Mouse (Mus musculus) Muller cell, postnatal 12 days (primary cell): Measurements from ENCODE around the gene Fbxo46.
"Not testable (repeated sequence)": the region's sequence is repeated elsewhere in the genome, so short reads cannot be mapped to it uniquely, and the experiment has no call there.

Source experiments
- DNase-seq: peaks from one replicate; pipeline ENCODE4 v3.0.0-alpha.2; 2015; ENCODE audit errors: inconsistent ontology term

The Fbxo46 gene

DNA sequence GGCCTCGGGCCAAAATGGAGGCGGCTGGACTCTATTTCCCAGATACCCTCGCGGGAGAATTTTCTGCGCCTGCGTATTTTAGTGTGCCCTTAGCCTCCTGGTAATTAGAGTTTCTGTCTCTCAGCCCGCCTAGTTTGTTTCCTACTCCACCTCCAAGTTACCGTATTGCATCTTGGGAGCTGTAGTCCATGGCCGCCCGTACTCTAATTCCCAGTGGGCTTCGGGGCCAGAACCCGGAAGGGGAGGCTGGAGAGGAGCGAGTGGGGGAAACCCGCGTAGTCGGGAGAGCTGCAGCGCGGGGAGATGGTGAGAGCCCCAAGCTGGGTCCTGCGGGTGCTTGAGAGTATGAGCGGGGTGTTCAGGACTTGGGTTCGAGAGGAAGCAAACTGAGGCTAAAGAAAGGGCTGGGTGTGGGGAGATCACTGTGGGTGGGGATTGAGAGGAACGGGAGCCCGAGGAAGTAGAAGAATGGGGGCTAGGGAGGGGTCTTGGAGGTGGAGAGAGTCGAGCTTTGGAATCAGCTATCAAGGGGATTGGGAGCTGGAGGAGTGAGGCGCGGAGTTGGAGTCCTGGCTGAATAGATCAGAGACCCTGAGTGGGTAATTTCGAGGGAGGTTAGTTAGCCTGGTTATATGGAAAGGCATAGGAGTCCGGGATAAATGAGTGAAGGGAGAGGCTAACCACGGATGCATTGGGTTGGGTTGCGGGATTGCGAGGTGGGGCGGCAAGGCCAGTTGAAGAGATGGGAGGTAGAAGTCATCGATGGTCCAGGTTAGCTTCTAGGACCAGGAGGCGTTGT lies at the start of gene Fbxo46:
Fbxo46 (plus strand) TSS at position 229 of the 799 bp plus-strand sequence.
- DNase-seq = peak; percentile 97

DNA sequence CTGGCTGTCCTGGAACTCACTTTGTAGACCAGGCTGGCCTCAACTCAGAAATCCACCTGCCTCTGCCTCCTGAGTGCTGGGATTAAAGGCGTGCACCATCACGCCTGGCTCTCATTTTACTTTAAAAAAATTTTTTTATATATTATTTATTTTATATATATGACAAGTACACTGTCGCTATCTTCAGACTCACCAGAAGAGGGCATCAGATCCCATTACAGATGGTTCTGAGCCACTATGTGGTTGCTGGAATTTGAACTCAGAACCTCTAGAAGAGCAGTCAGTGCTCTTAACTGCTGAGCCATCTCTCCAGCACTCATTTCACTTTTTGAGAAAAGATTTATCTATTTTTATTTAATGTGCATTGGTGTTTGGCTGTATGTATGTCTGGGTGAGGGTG lies 48.6 kb upstream of the Fbxo46 start:
- not testable (repeated sequence) for DNase-seq

GRCm38 (mm10) chr7:19073504-19073903 lies 46.2 kb upstream of the Fbxo46 start:
- DNase-seq = no peak

DNA sequence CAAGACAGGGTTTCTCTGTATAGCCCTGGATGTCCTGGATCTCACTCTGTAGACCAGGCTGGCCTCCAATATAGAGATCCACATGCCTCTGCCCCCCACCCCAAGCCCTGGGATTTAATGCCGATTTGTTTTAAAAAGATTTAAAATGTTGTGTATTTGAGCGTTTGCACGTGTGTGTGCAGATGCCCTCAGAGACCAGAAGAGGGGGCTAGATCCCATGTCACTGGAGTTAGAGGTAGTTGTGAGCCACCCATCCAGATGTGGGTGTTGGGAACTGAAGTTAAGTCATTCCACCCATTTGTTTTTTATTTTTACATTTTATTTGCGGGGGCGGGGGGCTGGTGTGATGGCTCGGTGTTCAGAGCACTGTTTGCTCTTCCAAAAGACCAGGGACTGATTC lies 45.2 kb upstream of the Fbxo46 start:
- DNase-seq = no peak

- DNase-seq = no peak
These were observed 44.4 kb upstream of the Fbxo46 start for GRCm38 (mm10) chr7:19075231-19075630.

GRCm38 (mm10) chr7:19075723-19076585 lies 43.7 kb upstream of the Fbxo46 start, which contains the start of gene Dmwd:
Dmwd (plus strand) TSS chr7:19076227.
- DNase-seq = peak; percentile 98

DNA sequence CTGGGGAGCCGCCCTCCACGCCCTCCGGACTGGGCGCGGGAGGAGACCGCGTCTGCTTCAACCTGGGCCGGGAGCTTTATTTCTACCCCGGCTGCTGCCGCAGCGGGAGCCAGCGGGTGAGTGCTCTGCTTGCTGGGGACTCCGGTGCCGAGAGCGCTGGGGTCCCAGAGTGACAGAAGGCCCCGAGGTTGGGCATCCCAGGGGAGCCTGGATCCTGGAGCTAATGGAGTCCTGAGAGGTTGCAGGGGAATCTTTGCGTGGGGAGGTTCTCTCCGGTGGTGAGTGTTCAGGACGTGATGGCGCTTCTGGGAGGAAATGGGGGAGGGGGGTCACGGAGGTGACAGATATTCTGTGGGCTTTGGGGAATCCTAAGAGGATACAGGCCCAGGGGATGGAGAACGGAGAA lies 43.1 kb upstream of the Fbxo46 start:
- peak; percentile 40 for DNase-seq

DNA sequence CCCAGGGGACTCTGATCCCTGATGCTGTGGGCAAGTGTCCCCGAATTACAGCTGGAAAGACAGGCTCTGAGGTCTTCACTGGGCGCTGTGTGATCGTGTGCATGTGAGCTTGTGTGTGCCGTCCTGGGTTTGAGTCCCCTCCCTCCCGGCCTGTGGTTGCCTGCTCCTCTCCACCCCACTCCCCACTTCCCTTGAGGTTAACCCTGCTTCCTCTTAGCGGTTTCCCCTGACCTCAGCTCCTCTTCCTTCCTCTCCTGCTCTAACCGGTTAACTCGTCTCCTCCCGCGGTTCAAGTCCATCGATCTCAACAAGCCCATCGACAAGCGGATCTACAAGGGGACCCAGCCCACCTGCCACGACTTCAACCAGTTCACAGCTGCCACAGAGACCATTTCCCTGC lies 41.9 kb upstream of the Fbxo46 start:
- DNase-seq = no peak

DNA sequence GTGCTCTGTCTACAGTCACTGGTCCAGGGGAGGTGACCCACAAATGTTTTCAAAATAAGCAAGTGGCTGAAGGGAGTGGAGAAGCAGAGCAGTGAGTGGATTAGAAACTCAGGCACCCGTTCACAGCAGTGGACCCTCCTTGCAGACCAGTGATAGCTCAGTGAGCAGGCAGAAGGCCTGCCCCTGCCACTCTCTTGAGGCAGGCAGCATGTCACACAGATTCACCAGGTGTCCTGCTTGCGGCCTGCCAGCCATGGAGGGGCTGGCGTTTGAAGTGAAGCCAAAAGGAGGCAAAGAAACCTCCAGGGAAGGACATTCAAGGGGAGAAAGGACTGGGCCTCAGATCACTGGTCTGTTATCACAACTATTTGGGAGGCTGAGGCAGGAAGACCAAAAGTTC lies 40.9 kb upstream of the Fbxo46 start:
- DNase-seq = no peak

DNA sequence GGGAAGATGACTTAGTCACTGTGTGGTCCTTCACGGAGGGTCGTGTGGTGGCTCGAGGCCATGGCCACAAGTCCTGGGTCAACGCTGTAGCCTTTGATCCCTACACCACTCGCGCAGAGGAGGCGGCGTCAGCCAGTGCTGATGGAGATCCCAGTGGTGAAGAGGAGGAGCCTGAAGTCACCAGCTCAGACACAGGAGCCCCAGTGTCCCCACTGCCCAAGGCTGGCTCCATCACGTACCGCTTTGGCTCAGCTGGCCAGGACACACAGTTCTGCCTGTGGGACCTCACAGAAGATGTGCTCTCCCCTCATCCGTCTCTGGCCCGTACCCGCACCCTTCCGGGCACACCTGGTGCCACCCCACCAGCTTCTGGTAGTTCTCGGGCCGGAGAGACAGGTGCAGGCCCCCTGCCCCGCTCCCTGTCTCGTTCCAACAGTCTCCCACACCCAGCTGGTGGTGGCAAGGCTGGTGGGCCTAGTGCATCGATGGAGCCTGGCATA lies 39.2 kb upstream of the Fbxo46 start:
- DNase-seq = no peak

DNA sequence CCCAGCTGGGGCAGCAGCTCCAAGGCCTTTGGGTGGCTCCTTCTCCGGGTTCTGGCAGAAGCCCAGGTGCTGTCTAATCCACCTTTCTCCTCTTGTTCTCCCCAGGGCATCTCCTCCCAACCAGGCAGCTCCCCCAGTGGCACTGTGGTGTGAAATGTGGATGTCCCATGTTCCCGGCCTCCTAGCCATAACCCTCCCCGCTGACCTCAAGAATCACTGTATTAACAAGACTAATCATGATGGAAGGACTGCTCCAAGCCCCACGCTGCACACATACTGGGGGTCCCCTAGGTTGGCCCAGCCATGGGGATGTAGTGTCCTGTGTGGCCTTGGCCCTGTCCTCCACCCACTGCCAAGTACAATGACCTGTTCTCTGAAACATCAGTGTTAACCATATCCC lies 37.5 kb upstream of the Fbxo46 start:
- no peak for DNase-seq

DNA sequence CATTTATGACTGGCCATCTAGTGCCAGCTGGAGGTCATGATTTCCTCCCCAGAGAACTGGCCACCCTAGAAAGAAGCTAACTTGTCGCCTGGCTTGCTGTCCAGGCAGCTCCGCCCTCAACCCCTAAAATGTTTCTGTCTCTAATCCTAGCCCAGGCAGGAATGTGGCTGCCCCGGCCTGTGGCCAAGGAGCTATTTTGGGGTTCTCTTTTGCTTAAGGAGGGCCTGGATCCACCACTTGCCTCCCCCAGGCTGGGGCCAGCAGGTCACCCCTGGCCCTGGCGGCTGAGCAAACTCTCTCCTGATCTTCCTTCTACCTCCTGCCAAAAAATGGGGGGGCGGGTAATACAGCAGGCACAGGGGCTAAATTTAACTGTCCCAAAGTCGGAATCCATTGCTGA lies 36.6 kb upstream of the Fbxo46 start:
- peak; percentile 37 for DNase-seq

- DNase-seq = peak; percentile 49
These were observed 36.0 kb upstream of the Fbxo46 start, which contains the start of gene Dmpk for GRCm38 (mm10) chr7:19083701-19084100. Dmpk (plus strand) TSS chr7:19083849.

DNA sequence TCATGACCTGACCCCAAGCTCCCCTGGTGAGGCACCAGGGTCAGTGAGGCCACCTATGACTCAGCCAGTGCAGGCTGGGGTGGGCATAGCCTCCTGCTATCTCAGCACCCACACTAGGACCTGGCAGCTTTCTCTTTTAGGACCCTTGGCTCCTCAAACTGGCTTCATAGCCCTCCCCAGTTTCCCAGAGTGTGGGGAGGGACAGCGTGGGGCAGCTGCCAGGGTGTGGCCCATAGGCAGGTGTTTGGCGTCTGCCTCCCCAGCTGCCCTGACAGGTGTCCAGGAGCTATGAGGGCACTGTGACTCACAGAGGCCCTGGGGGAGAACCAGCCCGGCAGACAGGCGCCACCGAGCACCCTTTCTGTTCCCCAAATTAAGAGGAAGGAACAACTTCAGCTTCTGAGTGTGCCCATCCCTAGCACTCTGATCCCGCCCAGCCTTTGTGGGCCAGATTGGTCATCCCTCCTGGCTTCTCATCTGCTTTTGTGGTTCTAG lies 35.3 kb upstream of the Fbxo46 start:
- peak; percentile 36 for DNase-seq

GRCm38 (mm10) chr7:19084921-19085473 lies 34.7 kb upstream of the Fbxo46 start:
- no peak for DNase-seq

GRCm38 (mm10) chr7:19085495-19085894 lies 34.2 kb upstream of the Fbxo46 start:
- no peak for DNase-seq

- DNase-seq = peak; percentile 58
These were observed 33.6 kb upstream of the Fbxo46 start for GRCm38 (mm10) chr7:19086042-19086441.

- no peak for DNase-seq
These were observed 32.9 kb upstream of the Fbxo46 start for GRCm38 (mm10) chr7:19086760-19087159.

DNA sequence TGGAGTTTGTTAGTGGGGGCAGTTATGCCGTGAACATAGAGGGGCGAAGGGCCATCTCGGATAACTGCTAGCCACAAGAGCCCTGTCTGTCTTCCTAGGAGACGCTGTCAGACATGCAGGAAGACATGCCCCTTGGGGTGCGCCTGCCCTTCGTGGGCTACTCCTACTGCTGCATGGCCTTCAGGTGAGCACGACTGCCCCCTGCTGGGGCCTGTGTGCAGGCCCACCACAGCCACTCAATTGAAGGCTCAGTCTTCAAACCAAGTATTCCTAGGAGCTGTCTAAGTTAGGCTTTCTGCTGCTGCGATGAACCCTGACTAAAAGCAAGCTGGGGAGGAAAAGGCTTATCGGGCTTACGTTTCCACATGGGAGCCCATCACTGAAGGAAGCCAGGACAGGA lies 30.8 kb upstream of the Fbxo46 start:
- DNase-seq = peak; percentile 62

GRCm38 (mm10) chr7:19091913-19092312 lies 27.7 kb upstream of the Fbxo46 start:
- no peak for DNase-seq

- peak; percentile 95 for DNase-seq
These were observed 27.1 kb upstream of the Fbxo46 start for GRCm38 (mm10) chr7:19092381-19093173.
